Mouse (Mus musculus): ENCODE measurements around the gene Aip. TPM values are rescaled to one million over a fixed set of nuclear protein-coding genes. Genes with fewer than 3 reads are reported as not detected.
A peak's percentile ranks its signal among the peaks of the same experiment; 100 is the strongest.
"Not testable (repeated sequence)": the region's sequence is repeated elsewhere in the genome, so short reads cannot be mapped to it uniquely, and the experiment has no call there.

Aip gene
- polyA plus RNA-seq, 1 experiment from 2014 or later, result 86.9 TPM

DNA sequence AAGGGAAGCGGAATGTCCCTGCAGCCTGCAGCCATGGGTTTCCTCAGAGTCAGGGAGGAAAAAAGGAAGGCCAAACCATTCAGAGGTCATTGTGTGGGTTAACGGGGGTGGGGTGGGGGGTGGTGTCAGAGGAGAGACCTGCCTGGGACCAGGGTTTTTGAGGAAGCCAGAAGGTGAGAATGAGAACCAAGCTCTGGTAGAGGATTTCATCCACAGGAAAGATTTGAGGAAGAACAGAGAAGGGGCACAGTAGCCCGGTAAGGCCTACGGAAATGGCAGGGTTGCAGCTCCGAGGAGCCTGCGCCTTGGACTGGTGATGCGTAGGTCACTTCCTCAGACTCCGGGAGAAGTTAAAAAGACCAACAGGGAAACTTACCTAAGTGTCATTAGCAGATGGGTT, 54.9 kb downstream of the Aip start:
- 63% methylated on average over 8 of the region's 8 CpGs for WGBS
- ATAC-seq (ENCODE audit: insufficient read depth, low FRiP score), result no peak
- peaks cover 7% of the 10 kb centered on the region; the same call in 1 of the 2 replicates for H3K4me1 ChIP-seq (ENCODE audit: control insufficient read depth, insufficient read depth, low read length)
- H3K27me3 ChIP-seq (ENCODE audit: control insufficient read depth, insufficient read depth, low read length), result no peaks in the 10 kb centered on the region
- H3K27ac ChIP-seq (ENCODE audit: low read length), result no peak overlapping the region
- H3K36me3 ChIP-seq (ENCODE audit: control insufficient read depth, insufficient read depth, low read length), result no peaks in the 10 kb centered on the region
- no peak overlapping the region for H3K4me3 ChIP-seq (replicated peaks; ENCODE audit: low read length)
- H3K9me3 ChIP-seq (replicated peaks; ENCODE audit: control insufficient read depth, low read length), result no peaks in the 10 kb centered on the region
- no peak overlapping the region for H3K9ac ChIP-seq (ENCODE audit: low read length)
- H3K4me2 ChIP-seq (ENCODE audit: low read depth, low read length), result no peak overlapping the region

DNA sequence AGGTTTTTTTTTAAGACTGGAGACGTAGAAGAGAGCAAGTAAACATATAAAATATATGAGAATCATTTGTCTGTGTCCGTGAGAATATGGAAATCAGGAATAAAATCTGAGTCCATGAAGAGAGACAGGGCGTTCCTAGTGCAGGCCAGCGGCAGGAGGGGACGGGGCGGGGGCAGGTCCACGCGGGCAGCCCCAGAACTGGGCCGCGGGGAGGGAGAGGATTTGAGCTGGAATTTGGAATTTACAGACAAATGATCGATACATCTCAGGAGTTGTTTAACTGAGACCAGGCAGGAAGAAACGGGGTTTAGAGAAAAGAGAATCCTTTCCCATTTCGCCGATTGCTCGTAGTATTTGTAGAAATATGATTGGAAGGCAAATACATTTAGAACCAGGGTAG, 55.3 kb downstream of the Aip start:
- Histone ChIP-seq H3K4me1 (ENCODE audit: control insufficient read depth, insufficient read depth, low read length) (peaks cover 7% of the 10 kb centered on the region; the same call in 1 of the 2 replicates), H3K9me3 (replicated peaks; ENCODE audit: control insufficient read depth, low read length) (no peaks in the 10 kb centered on the region), H3K9ac (ENCODE audit: low read length) (no peak overlapping the region), H3K27ac (ENCODE audit: low read length) (no peak overlapping the region), H3K4me2 (ENCODE audit: low read depth, low read length) (no peak overlapping the region), H3K4me3 (replicated peaks; ENCODE audit: low read length) (no peak overlapping the region), H3K36me3 (ENCODE audit: control insufficient read depth, insufficient read depth, low read length) (no peaks in the 10 kb centered on the region), H3K27me3 (ENCODE audit: control insufficient read depth, insufficient read depth, low read length) (no peaks in the 10 kb centered on the region)
- WGBS, result 57% methylated on average over 15 of the region's 15 CpGs
- no peak for ATAC-seq (ENCODE audit: insufficient read depth, low FRiP score)

DNA sequence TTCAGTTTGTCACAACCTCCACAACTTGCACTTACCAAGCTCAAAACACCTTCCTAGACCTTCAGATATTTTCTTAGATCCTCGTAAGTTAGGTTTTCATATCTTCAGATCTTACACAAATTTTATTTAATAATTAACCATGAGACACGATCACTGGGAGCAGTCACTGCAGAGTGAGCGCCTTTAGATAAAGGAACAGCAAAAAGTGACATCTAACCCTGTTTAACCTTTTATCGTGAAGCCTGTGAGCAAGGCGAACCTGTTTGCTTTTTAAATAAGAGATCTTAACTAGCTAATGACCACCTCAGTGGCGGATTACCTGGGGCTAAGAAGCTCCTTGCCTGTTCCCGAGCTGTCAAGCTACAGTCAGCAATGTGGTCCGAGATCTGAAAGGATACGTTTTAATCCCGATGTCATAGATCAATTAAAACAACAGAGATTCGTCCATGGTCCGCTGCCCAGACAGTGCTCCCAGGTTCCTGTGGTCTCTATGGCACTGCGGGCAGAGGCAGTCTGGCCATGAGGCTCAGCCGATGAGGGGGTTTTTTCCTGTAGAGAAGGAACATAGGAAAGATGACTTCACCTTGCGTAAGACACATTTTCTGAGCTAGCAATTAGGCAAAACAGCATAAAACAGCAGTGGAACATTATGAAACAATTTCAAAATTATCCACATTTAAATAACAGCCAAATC, 56.8 kb downstream of the Aip start:
- Histone ChIP-seq H3K9me3 (replicated peaks; ENCODE audit: control insufficient read depth, low read length) (no peaks in the 10 kb centered on the region), H3K27me3 (ENCODE audit: control insufficient read depth, insufficient read depth, low read length) (no peaks in the 10 kb centered on the region), H3K36me3 (ENCODE audit: control insufficient read depth, insufficient read depth, low read length) (no peaks in the 10 kb centered on the region), H3K9ac (ENCODE audit: low read length) (no peak overlapping the region), H3K4me3 (replicated peaks; ENCODE audit: low read length) (no peak overlapping the region), H3K4me1 (ENCODE audit: control insufficient read depth, insufficient read depth, low read length) (peaks cover 7% of the 10 kb centered on the region; the same call in 1 of the 2 replicates), H3K4me2 (ENCODE audit: low read depth, low read length) (0 out of 2 replicates have a peak overlapping the region, but pooled peaks have one; percentile 23), H3K27ac (ENCODE audit: low read length) (no peak overlapping the region)
- WGBS, result 54% methylated on average over 15 of the region's 15 CpGs
- ATAC-seq (ENCODE audit: insufficient read depth, low FRiP score), result no peak

DNA sequence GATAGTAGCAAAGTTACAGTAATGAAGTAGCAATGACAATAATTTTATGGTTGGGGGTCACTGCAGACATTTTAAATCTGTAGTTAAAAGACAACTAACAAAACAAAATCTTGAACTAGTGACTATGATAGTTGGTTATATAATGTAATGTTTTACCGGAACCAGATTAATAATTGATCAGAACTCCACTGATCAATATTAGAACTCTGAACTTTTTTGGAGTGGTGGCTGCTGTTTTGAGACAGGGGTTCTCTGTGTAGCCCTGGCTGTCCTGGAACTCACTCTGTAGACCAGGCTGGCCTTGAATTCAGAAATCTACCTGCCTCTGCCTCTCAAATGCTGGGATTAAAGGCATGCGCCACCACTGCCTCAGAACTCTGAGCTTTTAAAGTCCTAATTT, 57.4 kb downstream of the Aip start:
- not testable (repeated sequence) for H3K36me3 ChIP-seq (ENCODE audit: control insufficient read depth, insufficient read depth, low read length); H3K4me1 ChIP-seq (ENCODE audit: control insufficient read depth, insufficient read depth, low read length); H3K27me3 ChIP-seq (ENCODE audit: control insufficient read depth, insufficient read depth, low read length); H3K9me3 ChIP-seq (replicated peaks; ENCODE audit: control insufficient read depth, low read length); H3K9ac ChIP-seq (ENCODE audit: low read length); H3K4me2 ChIP-seq (ENCODE audit: low read depth, low read length); H3K27ac ChIP-seq (ENCODE audit: low read length); ATAC-seq (ENCODE audit: insufficient read depth, low FRiP score); H3K4me3 ChIP-seq (replicated peaks; ENCODE audit: low read length)
- WGBS, result 72% methylated on average over 2 of the region's 2 CpGs

DNA sequence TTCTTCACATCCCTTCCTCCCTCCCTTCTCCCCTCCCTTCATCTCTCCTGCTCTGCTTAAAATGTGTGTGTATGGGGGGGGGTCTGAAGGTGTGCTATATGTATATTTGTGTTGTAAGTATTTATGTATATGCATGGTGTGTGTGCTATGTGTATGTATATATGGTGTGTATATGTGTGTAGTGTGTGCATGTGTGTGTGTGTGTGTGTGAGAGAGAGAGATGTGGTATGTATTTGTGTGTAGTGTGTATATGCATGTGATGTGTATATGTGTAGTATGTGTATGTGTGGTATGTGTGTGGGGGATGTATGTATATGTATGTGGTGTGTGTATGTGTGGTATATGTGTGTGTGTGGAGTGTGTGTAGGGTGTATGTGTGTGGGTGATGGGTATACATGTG, 58.8 kb downstream of the Aip start:
- H3K36me3 ChIP-seq (ENCODE audit: control insufficient read depth, insufficient read depth, low read length), result no peaks in the 10 kb centered on the region
- no peaks in the 10 kb centered on the region for H3K27me3 ChIP-seq (ENCODE audit: control insufficient read depth, insufficient read depth, low read length)
- H3K4me3 ChIP-seq (replicated peaks; ENCODE audit: low read length), result no peak overlapping the region
- no peak for ATAC-seq (ENCODE audit: insufficient read depth, low FRiP score)
- H3K27ac ChIP-seq (ENCODE audit: low read length), result no peak overlapping the region
- no peak overlapping the region for H3K9ac ChIP-seq (ENCODE audit: low read length)
- H3K4me1 ChIP-seq (ENCODE audit: control insufficient read depth, insufficient read depth, low read length), result peaks cover 7% of the 10 kb centered on the region; the same call in 1 of the 2 replicates
- no peak overlapping the region for H3K4me2 ChIP-seq (ENCODE audit: low read depth, low read length)
- H3K9me3 ChIP-seq (replicated peaks; ENCODE audit: control insufficient read depth, low read length), result no peaks in the 10 kb centered on the region

DNA sequence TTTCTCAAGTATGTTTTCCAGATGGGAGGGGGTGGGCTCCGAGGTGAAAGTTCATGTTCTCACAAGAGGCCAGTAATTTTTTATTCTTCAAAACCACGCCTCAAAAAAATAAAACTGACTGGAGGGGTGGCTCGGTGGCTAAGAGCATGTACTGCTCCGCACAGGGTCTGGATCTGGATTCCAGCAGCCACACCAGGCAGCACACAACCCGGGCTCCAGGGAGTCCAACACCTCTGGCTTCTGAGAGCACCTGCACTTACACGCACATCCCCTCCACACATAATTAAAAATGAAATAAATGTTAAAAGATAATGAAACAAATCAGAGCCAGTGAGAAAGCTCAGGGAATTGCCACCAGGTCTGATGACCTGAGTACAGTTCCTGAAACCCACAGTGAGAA, 59.4 kb downstream of the Aip start:
- Histone ChIP-seq H3K9ac (ENCODE audit: low read length) (no peak overlapping the region), H3K36me3 (ENCODE audit: control insufficient read depth, insufficient read depth, low read length) (no peaks in the 10 kb centered on the region), H3K4me3 (replicated peaks; ENCODE audit: low read length) (no peak overlapping the region), H3K9me3 (replicated peaks; ENCODE audit: control insufficient read depth, low read length) (no peaks in the 10 kb centered on the region), H3K4me2 (ENCODE audit: low read depth, low read length) (no peak overlapping the region), H3K27ac (ENCODE audit: low read length) (no peak overlapping the region), H3K27me3 (ENCODE audit: control insufficient read depth, insufficient read depth, low read length) (no peaks in the 10 kb centered on the region), H3K4me1 (ENCODE audit: control insufficient read depth, insufficient read depth, low read length) (peaks cover 7% of the 10 kb centered on the region; the same call in 1 of the 2 replicates)
- 70% methylated on average over 6 of the region's 6 CpGs for WGBS
- no peak for ATAC-seq (ENCODE audit: insufficient read depth, low FRiP score)

DNA sequence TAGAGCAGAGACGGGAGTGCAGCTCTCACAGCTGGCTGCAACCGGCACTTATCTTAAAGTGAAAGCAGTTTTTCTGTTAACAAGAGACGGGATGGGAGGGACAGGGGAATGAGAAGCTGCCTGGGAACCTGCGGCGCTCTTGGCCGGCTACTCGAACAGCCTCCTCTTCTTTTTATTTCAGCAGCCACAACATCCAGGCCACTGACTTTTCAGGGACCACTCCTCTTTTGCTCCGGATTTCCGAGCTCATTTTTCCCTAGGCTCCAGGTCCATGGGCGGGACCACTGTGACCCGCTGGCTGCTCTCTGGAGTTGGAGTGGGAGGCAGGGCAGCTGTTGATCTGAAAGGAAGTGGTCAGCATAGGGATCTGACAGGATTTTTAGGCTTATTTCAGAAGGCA, 61.2 kb downstream of the Aip start:
- not testable (repeated sequence) for H3K27ac ChIP-seq (ENCODE audit: low read length); H3K4me2 ChIP-seq (ENCODE audit: low read depth, low read length); H3K27me3 ChIP-seq (ENCODE audit: control insufficient read depth, insufficient read depth, low read length); H3K9me3 ChIP-seq (replicated peaks; ENCODE audit: control insufficient read depth, low read length); H3K4me1 ChIP-seq (ENCODE audit: control insufficient read depth, insufficient read depth, low read length); H3K4me3 ChIP-seq (replicated peaks; ENCODE audit: low read length); H3K36me3 ChIP-seq (ENCODE audit: control insufficient read depth, insufficient read depth, low read length); ATAC-seq (ENCODE audit: insufficient read depth, low FRiP score); H3K9ac ChIP-seq (ENCODE audit: low read length)
- 0% methylated on average over 2 of the region's 11 CpGs for WGBS

Other genes starting within 250 kb of the Aip start
- 43.1 and 46.6 TPM in 2 replicates for gene Tcirg1, start 218.7 kb downstream of the Aip start, polyA plus RNA-seq (2015; fragmentation: Nextera tagmentation; extraction: Ambion mirVana)
- 271 and 298 TPM in 2 replicates for gene Ndufs8, start 213.1 kb downstream of the Aip start, polyA plus RNA-seq (2015; fragmentation: Nextera tagmentation; extraction: Ambion mirVana)
- gene Aldh3b1, start 196.1 kb downstream of the Aip start, polyA plus RNA-seq (2015; fragmentation: Nextera tagmentation; extraction: Ambion mirVana), result 3.5 and 4.9 TPM in 2 replicates
- 25.6 and 29.9 TPM in 2 replicates for gene Unc93b1, start 190.7 kb downstream of the Aip start, polyA plus RNA-seq (2015; fragmentation: Nextera tagmentation; extraction: Ambion mirVana)
- gene Aldh3b3, start 167.2 kb downstream of the Aip start, polyA plus RNA-seq (2015; fragmentation: Nextera tagmentation; extraction: Ambion mirVana), result 0.39 and 0.92 TPM in 2 replicates
- gene Aldh3b2, start 153.5 kb downstream of the Aip start, polyA plus RNA-seq (2015; fragmentation: Nextera tagmentation; extraction: Ambion mirVana), result 44.0 and 68.7 TPM in 2 replicates
- gene Acy3, start 139.3 kb downstream of the Aip start, polyA plus RNA-seq (2015; fragmentation: Nextera tagmentation; extraction: Ambion mirVana), result 7.8 and 10.2 TPM in 2 replicates
- 0.17 TPM in 1 of 2 replicates, not detected in the other for gene Tbx10, start 133.1 kb downstream of the Aip start, polyA plus RNA-seq (2015; fragmentation: Nextera tagmentation; extraction: Ambion mirVana)
- gene Nudt8, start 125.3 kb downstream of the Aip start, polyA plus RNA-seq (2015; fragmentation: Nextera tagmentation; extraction: Ambion mirVana), result 30.5 and 31.3 TPM in 2 replicates
- 2.8 and 3.4 TPM in 2 replicates for gene Gm49405, start 125.2 kb downstream of the Aip start, polyA plus RNA-seq (2015; fragmentation: Nextera tagmentation; extraction: Ambion mirVana)
- 3.8 and 4.8 TPM in 2 replicates for gene Doc2g, start 122.5 kb downstream of the Aip start, polyA plus RNA-seq (2015; fragmentation: Nextera tagmentation; extraction: Ambion mirVana)
- gene Ndufv1, start 113.1 kb downstream of the Aip start, polyA plus RNA-seq (2015; fragmentation: Nextera tagmentation; extraction: Ambion mirVana), result 222 and 223 TPM in 2 replicates
- gene Gstp1, start 87.9 kb downstream of the Aip start, polyA plus RNA-seq (2015; fragmentation: Nextera tagmentation; extraction: Ambion mirVana), result 793 and 833 TPM in 2 replicates
- gene Gstp2, start 79.8 kb downstream of the Aip start, polyA plus RNA-seq (2015; fragmentation: Nextera tagmentation; extraction: Ambion mirVana), result 24.2 and 28.7 TPM in 2 replicates
- 5.3 and 6.1 TPM in 2 replicates for gene Gstp3, start 66.3 kb downstream of the Aip start, polyA plus RNA-seq (2015; fragmentation: Nextera tagmentation; extraction: Ambion mirVana)
- gene Cabp2, start 44.3 kb downstream of the Aip start, polyA plus RNA-seq (2015; fragmentation: Nextera tagmentation; extraction: Ambion mirVana), result 2.9 and 4.2 TPM in 2 replicates
- 115 and 128 TPM in 2 replicates for gene Cdk2ap2, start 28.7 kb downstream of the Aip start, polyA plus RNA-seq (2015; fragmentation: Nextera tagmentation; extraction: Ambion mirVana)
- 13.8 and 14.9 TPM in 2 replicates for gene Pitpnm1, start 25.9 kb downstream of the Aip start, polyA plus RNA-seq (2015; fragmentation: Nextera tagmentation; extraction: Ambion mirVana)
- not detected in 2 replicates for gene Gpr152, start 13.9 kb upstream of the Aip start, polyA plus RNA-seq (2015; fragmentation: Nextera tagmentation; extraction: Ambion mirVana)
- gene Cabp4, start 18.2 kb upstream of the Aip start, polyA plus RNA-seq (2015; fragmentation: Nextera tagmentation; extraction: Ambion mirVana), result 0.12 TPM in 1 of 2 replicates, not detected in the other
- gene Coro1b, start 22.8 kb upstream of the Aip start, polyA plus RNA-seq (2015; fragmentation: Nextera tagmentation; extraction: Ambion mirVana), result 176 and 182 TPM in 2 replicates
- gene Ptprcap, start 27.7 kb upstream of the Aip start, polyA plus RNA-seq (2015; fragmentation: Nextera tagmentation; extraction: Ambion mirVana), result 5.8 and 6.2 TPM in 2 replicates
- gene Rps6kb2, start 37.5 kb upstream of the Aip start, polyA plus RNA-seq (2015; fragmentation: Nextera tagmentation; extraction: Ambion mirVana), result 50.2 and 60.4 TPM in 2 replicates
- gene Carns1, start 49.6 kb upstream of the Aip start, polyA plus RNA-seq (2015; fragmentation: Nextera tagmentation; extraction: Ambion mirVana), result 1.8 and 3.1 TPM in 2 replicates
- 3.6 and 3.8 TPM in 2 replicates for gene Tbc1d10c, start 65.4 kb upstream of the Aip start, polyA plus RNA-seq (2015; fragmentation: Nextera tagmentation; extraction: Ambion mirVana)
- gene Ppp1ca, start 66.2 kb upstream of the Aip start, polyA plus RNA-seq (2015; fragmentation: Nextera tagmentation; extraction: Ambion mirVana), result 727 and 779 TPM in 2 replicates
- 26.2 and 26.7 TPM in 2 replicates for gene Rad9a, start 75.8 kb upstream of the Aip start, polyA plus RNA-seq (2015; fragmentation: Nextera tagmentation; extraction: Ambion mirVana)
- 5.3 and 6.3 TPM in 2 replicates for gene Clcf1, start 88.4 kb upstream of the Aip start, polyA plus RNA-seq (2015; fragmentation: Nextera tagmentation; extraction: Ambion mirVana)
- not detected in 2 replicates for gene AC109138.7, start 88.5 kb upstream of the Aip start, polyA plus RNA-seq (2015; fragmentation: Nextera tagmentation; extraction: Ambion mirVana)
- gene Pold4, start 106.0 kb upstream of the Aip start, polyA plus RNA-seq (2015; fragmentation: Nextera tagmentation; extraction: Ambion mirVana), result 36.3 and 38.0 TPM in 2 replicates
- 44.5 and 53.2 TPM in 2 replicates for gene Ssh3, start 143.3 kb upstream of the Aip start, polyA plus RNA-seq (2015; fragmentation: Nextera tagmentation; extraction: Ambion mirVana)
- gene Ankrd13d, start 157.3 kb upstream of the Aip start, polyA plus RNA-seq (2015; fragmentation: Nextera tagmentation; extraction: Ambion mirVana), result 10.9 and 11.9 TPM in 2 replicates
- gene Grk2, start 180.4 kb upstream of the Aip start, polyA plus RNA-seq (2015; fragmentation: Nextera tagmentation; extraction: Ambion mirVana), result 18.0 and 20.0 TPM in 2 replicates

Data from stomach, embryonic 16.5 days (tissue).